8 mouse cellular contexts compared by ENCODE assay signal in genomic region chr16:33184901-33185260, GRCm38 (mm10). TPM values are rescaled to one million over a fixed set of nuclear protein-coding genes. Genes with fewer than 3 reads are reported as not detected.
DNase-seq lines count a peak whose midpoint lies in the region; ATAC-seq and TF ChIP-seq lines count a peak whose summit lies in the region.

Gene Osbpl11 (plus strand): TSS chr16:33185071.

- peak; percentile 99 for ATAC-seq in erythroblast, adult 5-6 weeks (replicated peaks; ENCODE audit: low FRiP score, poor library complexity, severe bottlenecking)
- ATAC-seq in heart, embryonic 11.5 days (replicated peaks; ENCODE audit: insufficient number of reproducible peaks, low FRiP score, low TSS enrichment): peak; percentile 88
- peak; percentile 97 for ATAC-seq in kidney, embryonic 16.5 days (ENCODE audit: low FRiP score, low TSS enrichment)

- TF ChIP-seq CTCF in liver, adult 2 months (IDR thresholded peaks at IDR 0.05; ENCODE audit: low read depth, low read length): no peak

- under 1% methylated on average over 27 of the region's 27 CpGs for WGBS in heart, embryonic 11.5 days (ENCODE audit: insufficient replicate concordance)
- under 1% methylated on average over 26 of the region's 27 CpGs for WGBS in kidney, embryonic 16.5 days
- WGBS in liver, adult 2 months: under 1% methylated on average over 27 of the region's 27 CpGs

- H3K9ac ChIP-seq in heart, embryonic 11.5 days (ENCODE audit: low read depth, low read length): peak within 1 kb of the TSS; percentile 86
- H3K9ac ChIP-seq in kidney, embryonic 16.5 days (replicated peaks; ENCODE audit: low read length): peak within 1 kb of the TSS; percentile 98
- H3K9ac ChIP-seq in liver, adult 2 months (ENCODE audit: low read depth, low read length): peak within 1 kb of the TSS; percentile 99

- H3K4me2 ChIP-seq in heart, embryonic 11.5 days: peak within 1 kb of the TSS; percentile 80
- peak within 1 kb of the TSS; percentile 73 for H3K4me2 ChIP-seq in kidney, embryonic 16.5 days (replicated peaks; ENCODE audit: low read depth, low read length)
- peak within 1 kb of the TSS; percentile 96 for H3K4me2 ChIP-seq in myocyte (ENCODE audit: low read depth)

- H3K27ac ChIP-seq in heart, embryonic 11.5 days (ENCODE audit: low read depth, low read length): peak within 1 kb of the TSS; percentile 69
- H3K27ac ChIP-seq in kidney, embryonic 16.5 days (ENCODE audit: low read length): peak within 1 kb of the TSS; percentile 94
- H3K27ac ChIP-seq in liver, adult 2 months (replicated peaks; ENCODE audit: insufficient read depth, low read depth, low read length): peak within 1 kb of the TSS; percentile 95

- peaks cover 6% of the 10 kb centered on the region for H3K4me1 ChIP-seq in heart, embryonic 11.5 days (ENCODE audit: control insufficient read depth, insufficient read depth, low read length)
- peaks cover 14% of the 10 kb centered on the region for H3K4me1 ChIP-seq in kidney, embryonic 16.5 days (ENCODE audit: insufficient read depth, low read length)
- H3K4me1 ChIP-seq in liver, adult 2 months (ENCODE audit: control insufficient read depth, insufficient read depth, low read length): peaks cover 10% of the 10 kb centered on the region

- H3K36me3 ChIP-seq in heart, embryonic 11.5 days (ENCODE audit: control insufficient read depth, insufficient read depth, low read length): no peaks in the 10 kb centered on the region
- no peaks in the 10 kb centered on the region for H3K36me3 ChIP-seq in kidney, embryonic 16.5 days (ENCODE audit: insufficient read depth, low read length)
- peaks cover 5% of the 10 kb centered on the region; the same call in 1 of the 2 replicates for H3K36me3 ChIP-seq in liver, adult 2 months (ENCODE audit: control insufficient read depth, insufficient read depth, low read length)
- H3K36me3 ChIP-seq in myocyte (ENCODE audit: control insufficient read depth, insufficient read depth): no peaks in the 10 kb centered on the region
- H3K36me3 ChIP-seq in splenic B cell, adult 2 months (ENCODE audit: control insufficient read depth, insufficient read depth, low read length, poor library complexity, severe bottlenecking): no peaks in the 10 kb centered on the region

- peak within 1 kb of the TSS; percentile 84 for H3K4me3 ChIP-seq in heart, embryonic 11.5 days (ENCODE audit: low read depth, low read length)
- peak within 1 kb of the TSS; percentile 94 for H3K4me3 ChIP-seq in kidney, embryonic 16.5 days (ENCODE audit: low read length)
- H3K4me3 ChIP-seq in liver, adult 2 months (ENCODE audit: insufficient read depth, low read depth, low read length): peak within 1 kb of the TSS; percentile 98
- H3K4me3 ChIP-seq in myocyte: peak within 1 kb of the TSS; percentile 80

- no peaks in the 10 kb centered on the region for H3K9me3 ChIP-seq in heart, embryonic 11.5 days (replicated peaks; ENCODE audit: control insufficient read depth, low read length)
- H3K9me3 ChIP-seq in kidney, embryonic 16.5 days (ENCODE audit: low read length): no peaks in the 10 kb centered on the region

- TF ChIP-seq POLR2A in liver, adult 2 months (IDR thresholded peaks at IDR 0.05; ENCODE audit: extremely low read depth, insufficient read depth, low read length): peak; percentile 69
- TF ChIP-seq POLR2A in myocyte (IDR thresholded peaks at IDR 0.05; ENCODE audit: insufficient read length, low read depth): peak; percentile 63

- H3K79me2 ChIP-seq in liver, adult 2 months (ENCODE audit: control insufficient read depth, insufficient read depth, low read length): peaks cover 18% of the 10 kb centered on the region; the same call in 1 of the 2 replicates
- peaks cover 43% of the 10 kb centered on the region for H3K79me2 ChIP-seq in myocyte (ENCODE audit: control insufficient read depth, insufficient read depth)

- H3K27me3 ChIP-seq in heart, embryonic 11.5 days (ENCODE audit: control insufficient read depth, insufficient read depth, low read length): no peaks in the 10 kb centered on the region
- H3K27me3 ChIP-seq in kidney, embryonic 16.5 days (ENCODE audit: insufficient read depth, low read length): no peaks in the 10 kb centered on the region
- H3K27me3 ChIP-seq in liver, adult 2 months (ENCODE audit: control insufficient read depth, insufficient read depth, low read length): no peaks in the 10 kb centered on the region
- H3K27me3 ChIP-seq in myocyte (ENCODE audit: control insufficient read depth, insufficient read depth, insufficient read length): no peaks in the 10 kb centered on the region
- no peaks in the 10 kb centered on the region for H3K27me3 ChIP-seq in splenic B cell, adult 2 months (ENCODE audit: control insufficient read depth, insufficient read depth, low read length, poor library complexity, severe bottlenecking)

- H3ac ChIP-seq in myocyte (ENCODE audit: control insufficient read depth, insufficient read length): peak within 1 kb of the TSS; percentile 95

- DNase-seq in B cell, adult 2 months: peak; percentile 92 to 93
- DNase-seq in brain, adult 2 months (ENCODE audit: low read depth, low spot score): peak; percentile 97
- DNase-seq in liver, adult 2 months (ENCODE audit: extremely low read depth, low read depth, low spot score): peak; percentile 80
- peak; percentile 92 for DNase-seq in splenic B cell, adult 2 months (ENCODE audit: low read depth, low spot score)

TF ChIP-seq in myocyte, 11 proteins besides CTCF, POLR2A, EP300 and RAD21:
- no peak for TF ChIP-seq TCF3 (IDR thresholded peaks at IDR 0.05; ENCODE audit: insufficient read length, low read depth)
- TF ChIP-seq POLR2AphosphoS2 (IDR thresholded peaks at IDR 0.05; ENCODE audit: insufficient read length, low read depth): peak; percentile 51
- no peak for TF ChIP-seq CEBPB (IDR thresholded peaks at IDR 0.05; ENCODE audit: insufficient read depth, poor library complexity, severe bottlenecking)

RNA-seq across cellular contexts. Expression of gene Osbpl11, which starts in this region (rescaled TPM):
- total RNA-seq in erythroblast, adult 5-6 weeks (2015; ENCODE audit: low replicate concordance): 3.8 and 4.2 TPM in 2 replicates
- total RNA-seq in erythroblast, adult 5-6 weeks (2017; ENCODE audit: low replicate concordance): 3.0 and 7.9 TPM in 2 replicates
- 15.1 and 17.2 TPM in 2 replicates for polyA plus RNA-seq in heart, embryonic 11.5 days (2014; fragmentation: Nextera tagmentation; extraction: Ambion mirVana)
- polyA plus RNA-seq in kidney, embryonic 16.5 days (2015; fragmentation: Nextera tagmentation; extraction: Ambion mirVana): 15.3 and 15.8 TPM in 2 replicates
- 9.8 and 9.9 TPM in 2 replicates for total RNA-seq in liver, adult 2 months (2014; rRNA removed)
- 6.3 TPM in 2 replicates for polyA plus RNA-seq in liver, adult 2 months (2012; rRNA removed)
- 8.5 TPM for polyA plus RNA-seq in myocyte (2012; fragmentation: generic; extraction: Trizol)

Comparison
In these comparisons a context has a peak if more than half of its experiments do, and no peak if none do; other contexts are left out.
1. Peak in every context shown above with its lines: DNase-seq, ATAC-seq, H3K4me3 ChIP-seq and H3K27ac ChIP-seq.